Comparison of ENCODE assay signal across 9 mouse cellular contexts in the genomic region with DNA sequence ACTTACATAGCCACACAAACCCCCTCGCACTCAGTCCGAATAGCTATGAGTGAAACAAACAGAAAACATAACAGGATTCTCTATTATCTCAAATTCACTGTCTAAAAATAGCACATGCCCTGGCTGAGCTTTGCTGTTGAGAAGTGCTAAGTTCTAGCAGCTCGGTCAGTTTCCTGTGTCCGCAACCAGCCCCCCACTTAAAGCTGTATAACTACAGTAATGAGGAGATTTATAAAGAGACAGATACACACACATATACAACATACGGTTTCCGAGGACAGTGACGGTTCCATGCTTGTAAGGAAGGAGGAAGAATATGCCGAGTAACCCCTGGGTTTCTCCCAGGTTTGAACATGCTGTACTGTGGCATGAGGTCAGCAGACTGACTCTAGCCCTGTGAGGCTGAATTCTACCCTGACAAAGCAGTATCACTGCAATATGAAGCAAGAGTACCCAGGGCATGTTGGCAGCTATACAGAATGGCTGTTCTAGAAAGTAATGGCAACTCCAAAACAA.
DNase-seq lines count a peak whose midpoint lies in the region; ATAC-seq and TF ChIP-seq lines count a peak whose summit lies in the region.
"Had no signal": no experiment of that assay in that cellular context is flagged by ENCODE, and none has a peak within 500 bp of the region (broad histone marks: within the 10 kb centered on the region; RNA-seq: fewer than 3 reads in every experiment).

No protein-coding gene starts in this region.

- H3K27me3 ChIP-seq in heart, embryonic 10.5 days (ENCODE audit: insufficient read depth, poor library complexity, severe bottlenecking) = no peaks in the 10 kb centered on the region
- H3K27me3 ChIP-seq in midbrain, embryonic 15.5 days (replicated peaks) = no peaks in the 10 kb centered on the region

- peaks cover 32% of the 10 kb centered on the region for H3K4me1 ChIP-seq in heart, embryonic 10.5 days
- H3K4me1 ChIP-seq in midbrain, embryonic 15.5 days = peaks cover 17% of the 10 kb centered on the region

- H3K36me3 ChIP-seq in heart, embryonic 10.5 days = no peaks in the 10 kb centered on the region
- H3K36me3 ChIP-seq in midbrain, embryonic 15.5 days (replicated peaks) = no peaks in the 10 kb centered on the region

- no peak for DNase-seq in cerebellum, postnatal 4 days (ENCODE audit: low spot score in 2 of 2)
- DNase-seq in brain, embryonic 14.5 days (ENCODE audit: low read depth) = peak; percentile 23
- peak; percentile 78 for DNase-seq in heart, embryonic 10.5 days (ENCODE audit: low spot score)
- DNase-seq in kidney, postnatal 25 days = peak; percentile 43 to 48
- no peak for DNase-seq in left cerebral cortex, adult 8-10 months (ENCODE audit: low spot score in 2 of 2)

- no peak for TF ChIP-seq POLR2A in brain, embryonic 14.5 days (IDR thresholded peaks at IDR 0.05; ENCODE audit: borderline replicate concordance, extremely low read depth, insufficient read depth, insufficient read length, poor library complexity, severe bottlenecking)

- peak; percentile 49; the same call in 1 of the 2 replicates for ATAC-seq in cerebellum, adult (ENCODE audit: insufficient number of reproducible peaks, low FRiP score, low TSS enrichment)
- ATAC-seq in midbrain, embryonic 15.5 days (replicated peaks) = no peak
- ATAC-seq in CD4-positive, CD25-positive, alpha-beta regulatory T cell, adult 4 months = no peak

- H3K9me3 ChIP-seq in heart, embryonic 10.5 days = no peaks in the 10 kb centered on the region
- no peaks in the 10 kb centered on the region for H3K9me3 ChIP-seq in midbrain, embryonic 15.5 days

- TF ChIP-seq CTCF in brain, embryonic 14.5 days (IDR thresholded peaks at IDR 0.05; ENCODE audit: borderline replicate concordance, extremely low read depth, insufficient read depth, insufficient read length) = no peak

- H3K9ac ChIP-seq in midbrain, embryonic 15.5 days = no peak overlapping the region

- peak overlapping the region; percentile 36 for H3K4me3 ChIP-seq in heart, embryonic 10.5 days
- H3K4me3 ChIP-seq in midbrain, embryonic 15.5 days = no peak overlapping the region
- H3K4me3 ChIP-seq: erythroblast, embryonic 14.5 days had no signal

- H3K4me2 ChIP-seq in midbrain, embryonic 15.5 days = no peak overlapping the region

- 45% methylated on average over 8 of the region's 8 CpGs for WGBS in heart, embryonic 10.5 days
- 61% methylated on average over 8 of the region's 8 CpGs for WGBS in midbrain, embryonic 15.5 days

- peak overlapping the region; percentile 79 for H3K27ac ChIP-seq in heart, embryonic 10.5 days
- 0 out of 2 replicates have a peak overlapping the region, but pooled peaks have one; percentile 48 for H3K27ac ChIP-seq in midbrain, embryonic 15.5 days

Comparison
In these comparisons a context has a peak if more than half of its experiments do, and no peak if none do; other contexts are left out.
1. DNase-seq: peak in brain, embryonic 14.5 days (single experiment), heart, embryonic 10.5 days (single experiment) and kidney, postnatal 25 days (2 of 2); none in cerebellum, postnatal 4 days (0 of 2) and left cerebral cortex, adult 8-10 months (0 of 2).